Mouse (Mus musculus) G1E (cell line): ENCODE data around the gene Crisp4. TPM values are rescaled to one million over a fixed set of nuclear protein-coding genes. Genes with fewer than 3 reads are reported as not detected.

Experiments used
- ATAC-seq: 2 replicates; pipeline ENCODE4 v1.8.0; 2016; ENCODE audit warnings: mild to moderate bottlenecking; ENCODE audit not compliant: insufficient number of reproducible peaks, poor library complexity, low FRiP score, severe bottlenecking; ENCODE audit errors: extremely low read depth
- DNase-seq: peaks from one replicate; pipeline ENCODE4 v3.0.0; 2012; ENCODE audit warnings: low spot score
- H3K27me3 ChIP-seq: 2 replicates; pipeline ENCODE4 v1.6.1; 2012; ENCODE audit warnings: mild to moderate bottlenecking, low read length, inconsistent platforms; ENCODE audit not compliant: insufficient read depth
- H3K36me3 ChIP-seq: replicated peaks from 2 replicates; pipeline ENCODE3; 2012; ENCODE audit warnings: mild to moderate bottlenecking, inconsistent platforms
- H3K4me1 ChIP-seq: 2 replicates; pipeline ENCODE4 v1.6.1; 2012; ENCODE audit warnings: low read depth, low read length, inconsistent platforms, mixed read lengths; ENCODE audit not compliant: insufficient read depth
- H3K4me3 ChIP-seq: 2 replicates; pipeline ENCODE4 v1.5.1; 2012; ENCODE audit warnings: low read depth, mild to moderate bottlenecking, inconsistent platforms, low read length, moderate library complexity, mixed read lengths
- H3K9me3 ChIP-seq: replicated peaks from 2 replicates; pipeline ENCODE4 v1.6.1; 2012; ENCODE audit warnings: inconsistent platforms
- CTCF ChIP-seq: IDR thresholded peaks from 2 replicates; pipeline ENCODE4 v1.5.1; 2012; ENCODE audit warnings: low read depth, low read length, inconsistent platforms, mixed read lengths
- GATA1 ChIP-seq: IDR thresholded peaks from 2 replicates; pipeline ENCODE4 v1.6.1; 2012; ENCODE audit warnings: borderline replicate concordance, low read length, inconsistent platforms, mixed read lengths
- GATA2 ChIP-seq: IDR thresholded peaks from 2 replicates; pipeline ENCODE4 v1.6.1; 2012; ENCODE audit warnings: low read depth, low read length, inconsistent platforms, borderline replicate concordance
- POLR2AphosphoS5 ChIP-seq: IDR thresholded peaks from 2 replicates; pipeline ENCODE4 v1.6.1; 2012; ENCODE audit warnings: low read depth, low read length, inconsistent platforms; ENCODE audit not compliant: insufficient replicate concordance
- TAL1 ChIP-seq: conservative IDR thresholded peaks from 2 replicates; pipeline ENCODE4 v1.6.1; 2012; ENCODE audit warnings: low read depth, low read length, inconsistent platforms, mixed read lengths
- polyA plus RNA-seq: library from polyadenylated mRNA; stranded (reverse); fragments of >175 nt; gene quantifications from 2 replicates; pipeline ENCODE4 v1.2.3, GENCODE M21; 2012
- total RNA-seq, 2 experiments: library from RNA; stranded (forward) in 1 of 2; stranded (reverse) in 1 of 2; fragments of 200-1000 nt in 1 of 2; fragments of >200 nt in 1 of 2; fragmentation: Nextera tagmentation in 1 of 2; gene quantifications; 2 replicates each; pipeline ENCODE4 v1.2.3; 2014 to 2017

Crisp4 gene
- total and polyA plus RNA-seq, 3 experiments, result 0.44 TPM; not detected in 2

DNA sequence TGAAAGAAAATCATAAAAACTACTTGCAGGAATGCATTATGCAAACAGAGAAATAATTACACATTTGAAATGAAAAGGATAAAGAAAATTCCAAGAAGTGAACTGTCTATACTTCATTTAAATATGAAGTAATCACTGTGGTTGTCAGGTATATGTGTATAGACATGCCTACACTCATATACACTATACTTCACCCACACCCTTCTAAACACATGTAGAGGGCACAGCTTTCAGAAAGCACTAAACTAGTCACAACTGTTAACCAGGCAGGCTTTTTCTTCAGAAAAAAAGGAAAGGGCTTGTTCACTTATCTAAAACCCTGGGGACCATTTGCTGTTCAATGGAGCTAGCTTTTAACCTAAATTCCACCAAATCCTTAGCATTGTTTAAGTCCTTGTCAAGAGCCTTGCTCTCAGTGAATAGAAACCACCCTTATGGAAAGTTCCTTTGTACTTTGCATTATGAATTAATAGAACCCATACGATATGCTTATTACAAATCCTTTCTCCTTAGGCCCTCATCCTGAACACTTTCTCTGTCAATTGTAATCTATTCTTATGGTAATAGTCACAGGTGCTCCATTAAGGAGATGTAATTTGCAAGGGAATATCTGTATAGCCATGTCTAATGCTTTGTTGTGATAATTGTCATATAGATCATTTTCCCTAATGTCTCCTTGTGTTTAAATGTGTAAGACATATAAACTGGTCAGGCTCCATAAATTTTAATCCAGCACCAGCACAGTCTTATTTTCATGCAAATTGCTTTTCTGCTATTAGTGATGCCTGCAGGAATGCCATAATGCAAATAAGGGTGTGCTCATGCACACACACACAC lies 40.5 kb downstream of the Crisp4 start:
- no peaks in the 10 kb centered on the region for H3K4me1 ChIP-seq
- ATAC-seq, result no peak
- H3K9me3 ChIP-seq, result no peaks in the 10 kb centered on the region

More for the DNA sequence above, 40.5 kb downstream of the Crisp4 start:
- no peak for TF ChIP-seq POLR2AphosphoS5
- no peak for TF ChIP-seq CTCF
- TF ChIP-seq GATA2, result no peak
- TF ChIP-seq GATA1, result no peak
- no peak for TF ChIP-seq TAL1
- no peak for DNase-seq
- no peaks in the 10 kb centered on the region for H3K27me3 ChIP-seq
- H3K36me3 ChIP-seq, result no peaks in the 10 kb centered on the region
- H3K4me3 ChIP-seq, result no peak overlapping the region

Other genes starting within 250 kb of the Crisp4 start
- not detected in 2 replicates for gene Defb18, start 91.5 kb upstream of the Crisp4 start, total RNA-seq (2014; fragmentation: Nextera tagmentation)
- gene Defb18, start 91.5 kb upstream of the Crisp4 start, total RNA-seq (2017), result not detected in 2 replicates
- gene Defb18, start 91.5 kb upstream of the Crisp4 start, polyA plus RNA-seq, result not detected in 2 replicates
- not detected in 2 replicates for gene Defb41, start 119.2 kb upstream of the Crisp4 start, total RNA-seq (2014; fragmentation: Nextera tagmentation)
- gene Defb41, start 119.2 kb upstream of the Crisp4 start, total RNA-seq (2017), result not detected in 2 replicates
- gene Defb41, start 119.2 kb upstream of the Crisp4 start, polyA plus RNA-seq, result not detected in 2 replicates